Mouse (Mus musculus): Measurements from ENCODE around the gene Rnf31. TPM values are rescaled to one million over a fixed set of nuclear protein-coding genes. Genes with fewer than 3 reads are reported as not detected.

Rnf31 gene
- polyA plus RNA-seq, 1 experiment from 2014 or later = 21.2 TPM

DNA sequence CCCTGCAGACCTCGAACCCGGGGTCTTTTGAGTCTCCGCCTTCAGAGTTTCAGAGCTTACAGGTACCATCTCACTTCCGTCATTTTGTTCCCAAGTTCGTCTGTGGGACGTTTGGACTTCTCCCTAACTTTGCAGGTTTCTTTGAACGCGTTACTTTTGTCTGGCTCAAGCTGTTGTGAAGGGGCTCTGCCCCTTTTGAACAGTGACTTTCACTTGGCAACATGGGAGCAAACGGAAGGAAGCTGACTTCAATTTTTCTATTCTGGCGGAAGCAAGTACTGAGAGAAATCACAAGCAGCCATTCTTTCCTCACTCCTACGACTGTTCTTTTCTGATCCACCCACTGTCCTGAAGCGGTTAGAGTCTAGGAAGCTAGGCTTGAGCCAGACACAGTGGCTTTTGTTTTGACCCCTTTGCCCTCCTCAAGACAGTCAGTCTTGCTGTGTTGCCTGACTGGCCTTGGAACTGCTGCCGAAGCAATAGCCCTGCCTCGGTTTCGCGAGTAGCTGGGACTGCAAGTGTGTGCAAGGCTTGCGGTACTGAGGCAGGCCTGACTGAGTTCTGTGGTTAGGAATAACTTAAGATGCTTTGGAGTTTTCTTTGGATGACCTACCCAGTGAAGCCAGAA lies 52.9 kb downstream of the Rnf31 start:
- H3K27ac ChIP-seq = peak overlapping the region; percentile 99
- 32% methylated on average over 17 of the region's 17 CpGs for WGBS
- no peaks in the 10 kb centered on the region for H3K9me3 ChIP-seq
- DNase-seq (ENCODE audit: low spot score) = no peak
- H3K4me1 ChIP-seq (replicated peaks) = peaks cover 23% of the 10 kb centered on the region
- no peaks in the 10 kb centered on the region for H3K27me3 ChIP-seq (ENCODE audit: insufficient read depth, poor library complexity, severe bottlenecking)
- H3K36me3 ChIP-seq = peaks cover 45% of the 10 kb centered on the region
- peak overlapping the region; percentile 87 for H3K4me3 ChIP-seq

- Histone ChIP-seq H3K4me1 (replicated peaks) (peaks cover 5% of the 10 kb centered on the region), H3K27ac (no peak within 1 kb of the TSS), H3K36me3 (peaks cover 19% of the 10 kb centered on the region), H3K27me3 (ENCODE audit: insufficient read depth, poor library complexity, severe bottlenecking) (no peaks in the 10 kb centered on the region), H3K4me3 (no peak within 1 kb of the TSS), H3K9me3 (no peaks in the 10 kb centered on the region)
- DNase-seq (ENCODE audit: low spot score) = no peak
- WGBS = 88% methylated on average over 2 of the region's 2 CpGs
These were observed 58.4 kb downstream of the Rnf31 start, which contains the start of gene Tssk4 for GRCm38 (mm10) chr14:55649884-55650283. Gene Tssk4 (plus strand): TSS chr14:55650184.

- Histone ChIP-seq H3K9me3 (no peaks in the 10 kb centered on the region), H3K27me3 (ENCODE audit: insufficient read depth, poor library complexity, severe bottlenecking) (no peaks in the 10 kb centered on the region), H3K4me1 (replicated peaks) (no peaks in the 10 kb centered on the region), H3K36me3 (peaks cover 11% of the 10 kb centered on the region), H3K27ac (no peak overlapping the region), H3K4me3 (no peak overlapping the region)
- 90% methylated on average over 7 of the region's 7 CpGs for WGBS
- no peak for DNase-seq (ENCODE audit: low spot score)
These were observed 60.0 kb downstream of the Rnf31 start for GRCm38 (mm10) chr14:55651528-55651927.

Other genes with a start within 250 kb of the Rnf31 start
- gene Dhrs4, start 113.0 kb upstream of the Rnf31 start, polyA plus RNA-seq (2016; fragmentation: Nextera tagmentation; extraction: Ambion mirVana) = 50.5 and 64.5 TPM in 2 replicates
- 5.7 and 7.9 TPM in 2 replicates for gene Carmil3, start 101.1 kb upstream of the Rnf31 start, polyA plus RNA-seq (2016; fragmentation: Nextera tagmentation; extraction: Ambion mirVana)
- gene Cpne6, start 81.3 kb upstream of the Rnf31 start, polyA plus RNA-seq (2016; fragmentation: Nextera tagmentation; extraction: Ambion mirVana) = 1.1 and 1.6 TPM in 2 replicates
- not detected in 2 replicates for gene Nrl, start 66.7 kb upstream of the Rnf31 start, polyA plus RNA-seq (2016; fragmentation: Nextera tagmentation; extraction: Ambion mirVana)
- gene Pck2, start 51.4 kb upstream of the Rnf31 start, polyA plus RNA-seq (2016; fragmentation: Nextera tagmentation; extraction: Ambion mirVana) = 15.4 and 18.5 TPM in 2 replicates
- 69.5 and 94.1 TPM in 2 replicates for gene Dcaf11, start 31.7 kb upstream of the Rnf31 start, polyA plus RNA-seq (2016; fragmentation: Nextera tagmentation; extraction: Ambion mirVana)
- gene A730061H03Rik, start 31.3 kb upstream of the Rnf31 start, polyA plus RNA-seq (2016; fragmentation: Nextera tagmentation; extraction: Ambion mirVana) = 0.82 TPM in 1 of 2 replicates, not detected in the other
- 0.26 and 0.34 TPM in 2 replicates for gene Fitm1, start 16.1 kb upstream of the Rnf31 start, polyA plus RNA-seq (2016; fragmentation: Nextera tagmentation; extraction: Ambion mirVana)
- gene Psme1, start 13.6 kb upstream of the Rnf31 start, polyA plus RNA-seq (2016; fragmentation: Nextera tagmentation; extraction: Ambion mirVana) = 97.6 and 114 TPM in 2 replicates
- 6.8 and 10.0 TPM in 2 replicates for gene Emc9, start 6.4 kb upstream of the Rnf31 start, polyA plus RNA-seq (2016; fragmentation: Nextera tagmentation; extraction: Ambion mirVana)
- gene Psme2, start 595 bp upstream of the Rnf31 start, polyA plus RNA-seq (2016; fragmentation: Nextera tagmentation; extraction: Ambion mirVana) = 171 and 203 TPM in 2 replicates
- gene Irf9, start 11.9 kb downstream of the Rnf31 start, polyA plus RNA-seq (2016; fragmentation: Nextera tagmentation; extraction: Ambion mirVana) = 7.2 and 7.8 TPM in 2 replicates
- 10.4 and 12.3 TPM in 2 replicates for gene Rec8, start 26.3 kb downstream of the Rnf31 start, polyA plus RNA-seq (2016; fragmentation: Nextera tagmentation; extraction: Ambion mirVana)
- gene Ipo4, start 44.2 kb downstream of the Rnf31 start, polyA plus RNA-seq (2016; fragmentation: Nextera tagmentation; extraction: Ambion mirVana) = 101 and 107 TPM in 2 replicates
- gene Gm49378, start 46.2 kb downstream of the Rnf31 start, polyA plus RNA-seq (2016; fragmentation: Nextera tagmentation; extraction: Ambion mirVana) = 0.76 and 1.5 TPM in 2 replicates
- 76.0 and 78.1 TPM in 2 replicates for gene Tm9sf1, start 52.1 kb downstream of the Rnf31 start, polyA plus RNA-seq (2016; fragmentation: Nextera tagmentation; extraction: Ambion mirVana)
- 0.40 and 0.97 TPM in 2 replicates for gene Tssk4, start 58.5 kb downstream of the Rnf31 start, polyA plus RNA-seq (2016; fragmentation: Nextera tagmentation; extraction: Ambion mirVana)
- 65.6 and 67.6 TPM in 2 replicates for gene Mdp1, start 68.8 kb downstream of the Rnf31 start, polyA plus RNA-seq (2016; fragmentation: Nextera tagmentation; extraction: Ambion mirVana)
- gene Gmpr2, start 80.2 kb downstream of the Rnf31 start, polyA plus RNA-seq (2016; fragmentation: Nextera tagmentation; extraction: Ambion mirVana) = 60.0 and 65.9 TPM in 2 replicates
- gene Nedd8, start 80.4 kb downstream of the Rnf31 start, polyA plus RNA-seq (2016; fragmentation: Nextera tagmentation; extraction: Ambion mirVana) = 646 and 662 TPM in 2 replicates
- gene Tinf2, start 90.1 kb downstream of the Rnf31 start, polyA plus RNA-seq (2016; fragmentation: Nextera tagmentation; extraction: Ambion mirVana) = 63.4 and 68.9 TPM in 2 replicates
- 0.34 and 0.81 TPM in 2 replicates for gene Tgm1, start 122.2 kb downstream of the Rnf31 start, polyA plus RNA-seq (2016; fragmentation: Nextera tagmentation; extraction: Ambion mirVana)
- gene Rabggta, start 130.6 kb downstream of the Rnf31 start, polyA plus RNA-seq (2016; fragmentation: Nextera tagmentation; extraction: Ambion mirVana) = 34.7 and 36.3 TPM in 2 replicates
- gene Dhrs1, start 154.0 kb downstream of the Rnf31 start, polyA plus RNA-seq (2016; fragmentation: Nextera tagmentation; extraction: Ambion mirVana) = 68.5 and 73.8 TPM in 2 replicates
- gene Nop9, start 154.0 kb downstream of the Rnf31 start, polyA plus RNA-seq (2016; fragmentation: Nextera tagmentation; extraction: Ambion mirVana) = 53.3 and 56.5 TPM in 2 replicates
- gene Cideb, start 166.8 kb downstream of the Rnf31 start, polyA plus RNA-seq (2016; fragmentation: Nextera tagmentation; extraction: Ambion mirVana) = 0.17 TPM in 1 of 2 replicates, not detected in the other
- 0.14 and 0.21 TPM in 2 replicates for gene Ltb4r2, start 169.7 kb downstream of the Rnf31 start, polyA plus RNA-seq (2016; fragmentation: Nextera tagmentation; extraction: Ambion mirVana)
- gene Ltb4r1, start 174.3 kb downstream of the Rnf31 start, polyA plus RNA-seq (2016; fragmentation: Nextera tagmentation; extraction: Ambion mirVana) = 0.11 and 0.39 TPM in 2 replicates
- 7.9 and 10.3 TPM in 2 replicates for gene Adcy4, start 192.4 kb downstream of the Rnf31 start, polyA plus RNA-seq (2016; fragmentation: Nextera tagmentation; extraction: Ambion mirVana)
- gene Ripk3, start 197.2 kb downstream of the Rnf31 start, polyA plus RNA-seq (2016; fragmentation: Nextera tagmentation; extraction: Ambion mirVana) = 11.9 and 14.4 TPM in 2 replicates
- gene Nfatc4, start 231.4 kb downstream of the Rnf31 start, polyA plus RNA-seq (2016; fragmentation: Nextera tagmentation; extraction: Ambion mirVana) = 34.0 and 34.6 TPM in 2 replicates

All from hindbrain, embryonic 10.5 days (tissue).